Mouse (Mus musculus) embryonic fibroblast, embryonic 13.5 days (primary cell): ENCODE results near the gene Slc38a7.

Source experiments
- CTCF ChIP-seq: IDR thresholded peaks from 2 replicates; pipeline ENCODE4 v1.5.1; 2011; ENCODE audit warnings: mild to moderate bottlenecking, control low read depth, low read length, moderate library complexity, borderline replicate concordance; ENCODE audit not compliant: insufficient read depth
- POLR2A ChIP-seq: IDR thresholded peaks from 2 replicates; pipeline ENCODE4 v1.6.1; 2011; ENCODE audit warnings: low read depth, mild to moderate bottlenecking, control low read depth, low read length, moderate library complexity

DNA sequence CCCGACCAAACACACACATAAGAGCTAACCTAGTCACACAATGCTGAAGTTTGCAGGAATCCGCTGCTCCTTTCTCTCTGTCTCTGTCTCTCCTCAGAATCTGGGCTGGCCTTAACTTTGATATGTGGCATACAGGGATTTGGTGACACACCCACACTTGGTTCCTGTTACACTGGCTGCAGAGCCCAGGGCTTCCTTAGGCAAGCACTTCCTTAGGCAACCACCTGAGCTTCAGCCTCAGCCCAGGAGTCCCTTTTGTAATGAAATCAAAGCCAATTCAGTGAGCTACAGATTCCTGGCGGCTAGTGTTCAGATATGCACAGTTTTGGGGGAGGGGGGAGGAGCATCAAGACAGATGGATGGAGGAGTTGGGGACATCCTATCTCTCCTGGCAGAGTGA lies 35.7 kb downstream of the Slc38a7 start:
- TF ChIP-seq POLR2A (no peak), CTCF (no peak)
